Mouse (Mus musculus): ENCODE measurements around the gene Sergef. TPM values are rescaled to one million over a fixed set of nuclear protein-coding genes. Genes with fewer than 3 reads are reported as not detected.

The Sergef gene
- polyA plus RNA-seq, 1 experiment from 2014 or later: 49.1 TPM

- H3K27me3 ChIP-seq (replicated peaks): no peaks in the 10 kb centered on the region
- no peaks in the 10 kb centered on the region for H3K9me3 ChIP-seq (replicated peaks)
- WGBS: 83% methylated on average over 8 of the region's 8 CpGs
- no peak overlapping the region for H3K4me2 ChIP-seq
- no peak for ATAC-seq (ENCODE audit: low FRiP score)
- H3K36me3 ChIP-seq: no peaks in the 10 kb centered on the region
- no peak overlapping the region for H3K27ac ChIP-seq (replicated peaks)
- H3K4me1 ChIP-seq: peaks cover 27% of the 10 kb centered on the region
- no peak overlapping the region for H3K4me3 ChIP-seq (replicated peaks)
- no peak overlapping the region for H3K9ac ChIP-seq (replicated peaks)
Measured at GRCm38 (mm10) chr7:46513562-46513961, 126.0 kb downstream of the Sergef start.

- WGBS: 64% methylated on average over 5 of the region's 5 CpGs
- Histone ChIP-seq H3K4me1 (peaks cover 28% of the 10 kb centered on the region), H3K4me3 (replicated peaks) (no peak overlapping the region), H3K4me2 (no peak overlapping the region), H3K27me3 (replicated peaks) (no peaks in the 10 kb centered on the region), H3K36me3 (no peaks in the 10 kb centered on the region), H3K9ac (replicated peaks) (no peak overlapping the region), H3K9me3 (replicated peaks) (no peaks in the 10 kb centered on the region), H3K27ac (replicated peaks) (peak overlapping the region; percentile 45; the same call in 1 of the 2 replicates)
- no peak for ATAC-seq (ENCODE audit: low FRiP score)
Measured at GRCm38 (mm10) chr7:46512792-46513191, 126.8 kb downstream of the Sergef start.

- H3K4me1 ChIP-seq: peaks cover 28% of the 10 kb centered on the region
- H3K36me3 ChIP-seq: no peaks in the 10 kb centered on the region
- no peak for ATAC-seq (ENCODE audit: low FRiP score)
- H3K27me3 ChIP-seq (replicated peaks): no peaks in the 10 kb centered on the region
- H3K4me2 ChIP-seq: no peak overlapping the region
- no peaks in the 10 kb centered on the region for H3K9me3 ChIP-seq (replicated peaks)
- no peak overlapping the region for H3K9ac ChIP-seq (replicated peaks)
- H3K27ac ChIP-seq (replicated peaks): 0 out of 2 replicates have a peak overlapping the region, but pooled peaks have one; percentile 79
- H3K4me3 ChIP-seq (replicated peaks): no peak overlapping the region
- WGBS: 68% methylated on average over 2 of the region's 2 CpGs
Measured at GRCm38 (mm10) chr7:46510806-46511205, 128.8 kb downstream of the Sergef start.

- peak; percentile 75 for ATAC-seq (ENCODE audit: low FRiP score)
- peak overlapping the region; percentile 52 for H3K4me2 ChIP-seq
- H3K36me3 ChIP-seq: no peaks in the 10 kb centered on the region
- no peaks in the 10 kb centered on the region for H3K27me3 ChIP-seq (replicated peaks)
- H3K4me1 ChIP-seq: peaks cover 28% of the 10 kb centered on the region
- peak overlapping the region; percentile 79 for H3K27ac ChIP-seq (replicated peaks)
- H3K9ac ChIP-seq (replicated peaks): peak overlapping the region; percentile 34
- peak overlapping the region; percentile 8; the same call in 1 of the 2 replicates for H3K4me3 ChIP-seq (replicated peaks)
- WGBS: 18% methylated on average over 24 of the region's 24 CpGs
- H3K9me3 ChIP-seq (replicated peaks): no peaks in the 10 kb centered on the region
Measured at GRCm38 (mm10) chr7:46509391-46510310, 130.0 kb downstream of the Sergef start.

GRCm38 (mm10) chr7:46508590-46509318, 130.9 kb downstream of the Sergef start:
- Histone ChIP-seq H3K36me3 (no peaks in the 10 kb centered on the region), H3K27me3 (replicated peaks) (no peaks in the 10 kb centered on the region), H3K9me3 (replicated peaks) (no peaks in the 10 kb centered on the region), H3K4me3 (replicated peaks) (no peak overlapping the region), H3K27ac (replicated peaks) (peak overlapping the region; percentile 79), H3K4me2 (peak overlapping the region; percentile 52; the same call in 1 of the 2 replicates), H3K9ac (replicated peaks) (no peak overlapping the region), H3K4me1 (peaks cover 28% of the 10 kb centered on the region)
- 20% methylated on average over 12 of the region's 12 CpGs for WGBS
- ATAC-seq (ENCODE audit: low FRiP score): 0 out of 2 replicates have a peak, but pooled peaks have one; percentile 5

GRCm38 (mm10) chr7:46504157-46504556, 135.4 kb downstream of the Sergef start:
- Histone ChIP-seq H3K4me2 (no peak overlapping the region), H3K4me3 (replicated peaks) (no peak overlapping the region), H3K36me3 (peaks cover 3% of the 10 kb centered on the region; the same call in 1 of the 2 replicates), H3K9ac (replicated peaks) (no peak overlapping the region), H3K27me3 (replicated peaks) (no peaks in the 10 kb centered on the region), H3K4me1 (peaks cover 8% of the 10 kb centered on the region), H3K27ac (replicated peaks) (no peak overlapping the region), H3K9me3 (replicated peaks) (no peaks in the 10 kb centered on the region)
- ATAC-seq (ENCODE audit: low FRiP score): no peak
- 39% methylated on average over 4 of the region's 4 CpGs for WGBS

GRCm38 (mm10) chr7:46502650-46503049, 137.0 kb downstream of the Sergef start:
- no peak for ATAC-seq (ENCODE audit: low FRiP score)
- WGBS: 91% methylated on average over 13 of the region's 13 CpGs

GRCm38 (mm10) chr7:46501458-46501857, 138.1 kb downstream of the Sergef start:
- 80% methylated on average over 2 of the region's 2 CpGs for WGBS
- Histone ChIP-seq H3K27me3 (replicated peaks) (no peaks in the 10 kb centered on the region), H3K9ac (replicated peaks) (no peak overlapping the region), H3K9me3 (replicated peaks) (no peaks in the 10 kb centered on the region), H3K4me2 (no peak overlapping the region), H3K27ac (replicated peaks) (no peak overlapping the region), H3K4me1 (no peaks in the 10 kb centered on the region), H3K4me3 (replicated peaks) (no peak overlapping the region), H3K36me3 (peaks cover 3% of the 10 kb centered on the region; the same call in 1 of the 2 replicates)
- no peak for ATAC-seq (ENCODE audit: low FRiP score)

More at GRCm38 (mm10) chr7:46502650-46503049, 137.0 kb downstream of the Sergef start:
- H3K36me3 ChIP-seq: peaks cover 3% of the 10 kb centered on the region; the same call in 1 of the 2 replicates
- H3K4me3 ChIP-seq (replicated peaks): no peak overlapping the region
- H3K9ac ChIP-seq (replicated peaks): no peak overlapping the region
- no peaks in the 10 kb centered on the region for H3K4me1 ChIP-seq
- no peak overlapping the region for H3K4me2 ChIP-seq
- H3K9me3 ChIP-seq (replicated peaks): no peaks in the 10 kb centered on the region
- no peaks in the 10 kb centered on the region for H3K27me3 ChIP-seq (replicated peaks)
- no peak overlapping the region for H3K27ac ChIP-seq (replicated peaks)

- H3K9me3 ChIP-seq (replicated peaks): no peaks in the 10 kb centered on the region
- H3K4me2 ChIP-seq: no peak overlapping the region
- peaks cover 3% of the 10 kb centered on the region; the same call in 1 of the 2 replicates for H3K36me3 ChIP-seq
- H3K9ac ChIP-seq (replicated peaks): no peak overlapping the region
- 93% methylated on average over 4 of the region's 4 CpGs for WGBS
- no peaks in the 10 kb centered on the region for H3K27me3 ChIP-seq (replicated peaks)
- no peak overlapping the region for H3K4me3 ChIP-seq (replicated peaks)
- no peak overlapping the region for H3K27ac ChIP-seq (replicated peaks)
- no peaks in the 10 kb centered on the region for H3K4me1 ChIP-seq
- ATAC-seq (ENCODE audit: low FRiP score): no peak
Measured at GRCm38 (mm10) chr7:46499561-46499960, 140.0 kb downstream of the Sergef start.

- 65% methylated on average over 14 of the region's 14 CpGs for WGBS
Measured at GRCm38 (mm10) chr7:46492134-46492678, 147.4 kb downstream of the Sergef start.

GRCm38 (mm10) chr7:46487354-46487753, 152.3 kb downstream of the Sergef start:
- Histone ChIP-seq H3K27me3 (replicated peaks) (no peaks in the 10 kb centered on the region), H3K4me3 (replicated peaks) (no peak overlapping the region), H3K27ac (replicated peaks) (no peak overlapping the region), H3K9ac (replicated peaks) (no peak overlapping the region), H3K36me3 (no peaks in the 10 kb centered on the region), H3K9me3 (replicated peaks) (no peaks in the 10 kb centered on the region), H3K4me1 (peaks cover 11% of the 10 kb centered on the region), H3K4me2 (no peak overlapping the region)
- ATAC-seq (ENCODE audit: low FRiP score): no peak
- 48% methylated on average over 4 of the region's 4 CpGs for WGBS

More at GRCm38 (mm10) chr7:46492134-46492678, 147.4 kb downstream of the Sergef start:
- Histone ChIP-seq H3K4me1 (peaks cover 8% of the 10 kb centered on the region; the same call in 1 of the 2 replicates), H3K9ac (replicated peaks) (no peak overlapping the region), H3K27me3 (replicated peaks) (no peaks in the 10 kb centered on the region), H3K4me2 (no peak overlapping the region), H3K9me3 (replicated peaks) (no peaks in the 10 kb centered on the region), H3K36me3 (no peaks in the 10 kb centered on the region; the same call in 1 of the 2 replicates), H3K27ac (replicated peaks) (no peak overlapping the region), H3K4me3 (replicated peaks) (no peak overlapping the region)
- ATAC-seq (ENCODE audit: low FRiP score): 0 out of 2 replicates have a peak, but pooled peaks have one; percentile 21

Data from neural tube, embryonic 15.5 days (tissue).